Mouse (Mus musculus) midbrain, embryonic 12.5 days (tissue): ENCODE data around the gene Safb. TPM values are rescaled to one million over a fixed set of nuclear protein-coding genes. Genes with fewer than 3 reads are reported as not detected.
"Not testable (repeated sequence)": the region's sequence is repeated elsewhere in the genome, so short reads cannot be mapped to it uniquely, and the experiment has no call there.

Experiments used
- ATAC-seq: fragments of 200-750 bp; cut with Nextera tagmentation; 2 replicates; pipeline ENCODE4 v1.8.0; 2017; ENCODE audit warnings: low read depth, moderate TSS enrichment, moderate library complexity; ENCODE audit not compliant: low FRiP score
- H3K27ac ChIP-seq: fragments of 300-500 bp; sonication (generic); replicated peaks from 2 replicates; pipeline ENCODE4 v1.5.1; 2016; ENCODE audit warnings: mild to moderate bottlenecking
- H3K27me3 ChIP-seq: fragments of 300-500 bp; sonication (generic); 2 replicates; pipeline ENCODE4 v1.6.1; 2016; ENCODE audit warnings: mild to moderate bottlenecking
- H3K36me3 ChIP-seq: fragments of 300-500 bp; sonication (generic); 2 replicates; pipeline ENCODE4 v1.6.1; 2016
- H3K4me1 ChIP-seq: fragments of 300-500 bp; sonication (generic); 2 replicates; pipeline ENCODE4 v1.6.1; 2016
- H3K4me2 ChIP-seq: fragments of 300-500 bp; sonication (generic); replicated peaks from 2 replicates; pipeline ENCODE4 v1.6.1; 2016; ENCODE audit warnings: mild to moderate bottlenecking, moderate library complexity
- H3K4me3 ChIP-seq: fragments of 300-500 bp; sonication (generic); 2 replicates; pipeline ENCODE4 v1.5.1; 2016; ENCODE audit warnings: mild to moderate bottlenecking
- H3K9ac ChIP-seq: fragments of 300-500 bp; sonication (generic); replicated peaks from 2 replicates; pipeline ENCODE4 v1.6.1; 2016; ENCODE audit warnings: mild to moderate bottlenecking, moderate library complexity
- H3K9me3 ChIP-seq: fragments of 300-500 bp; sonication (generic); 2 replicates; pipeline ENCODE4 v1.6.1; 2016; ENCODE audit warnings: mild to moderate bottlenecking
- WGBS: fragments of 180-500 bp; shearing (Covaris S2); methylation state at CpG from one replicate; pipeline ENCODE4 v1.1.7; 2016; 5-methylcytosine and 5-hydroxymethylcytosine counted together
- polyA plus RNA-seq: library from polyadenylated mRNA; unstranded; fragments of >200 nt; fragmentation: Nextera tagmentation; extraction: Ambion mirVana; gene quantifications from 2 replicates; pipeline ENCODE4 v1.2.1, GENCODE M21; 2016

Gene Safb
- polyA plus RNA-seq, 1 experiment from 2014 or later: 168 TPM

GRCm38 (mm10) chr17:56603186-56604069, 18.8 kb downstream of the Safb start:
- H3K4me1 ChIP-seq: peaks cover 4% of the 10 kb centered on the region
- no peaks in the 10 kb centered on the region for H3K27me3 ChIP-seq
- no peak overlapping the region for H3K4me2 ChIP-seq
- no peak overlapping the region for H3K4me3 ChIP-seq
- H3K36me3 ChIP-seq: peaks cover 87% of the 10 kb centered on the region
- H3K27ac ChIP-seq: no peak overlapping the region
- WGBS: 95% methylated on average over 28 of the region's 28 CpGs
- ATAC-seq: no peak
- no peak overlapping the region for H3K9ac ChIP-seq
- H3K9me3 ChIP-seq: no peaks in the 10 kb centered on the region

- no peak overlapping the region for H3K4me3 ChIP-seq
- no peak overlapping the region for H3K9ac ChIP-seq
- 94% methylated on average over 9 of the region's 9 CpGs for WGBS
- H3K36me3 ChIP-seq: peaks cover 87% of the 10 kb centered on the region
- peaks cover 10% of the 10 kb centered on the region for H3K4me1 ChIP-seq
- H3K9me3 ChIP-seq: no peaks in the 10 kb centered on the region
- no peak for ATAC-seq
- H3K27ac ChIP-seq: no peak overlapping the region
- H3K27me3 ChIP-seq: no peaks in the 10 kb centered on the region
- no peak overlapping the region for H3K4me2 ChIP-seq
Measured at GRCm38 (mm10) chr17:56604070-56604380, 19.4 kb downstream of the Safb start.

GRCm38 (mm10) chr17:56604422-56604821, 19.8 kb downstream of the Safb start:
- Histone ChIP-seq H3K4me1 (peaks cover 13% of the 10 kb centered on the region), H3K9ac (no peak overlapping the region), H3K27ac (no peak overlapping the region), H3K9me3 (no peaks in the 10 kb centered on the region), H3K27me3 (no peaks in the 10 kb centered on the region), H3K36me3 (peaks cover 83% of the 10 kb centered on the region), H3K4me3 (no peak overlapping the region), H3K4me2 (no peak overlapping the region)
- ATAC-seq: no peak
- 94% methylated on average over 3 of the region's 3 CpGs for WGBS

GRCm38 (mm10) chr17:56605431-56605830, 20.8 kb downstream of the Safb start:
- Histone ChIP-seq H3K4me3 (no peak overlapping the region), H3K9me3 (no peaks in the 10 kb centered on the region), H3K4me1 (peaks cover 18% of the 10 kb centered on the region), H3K27ac (no peak overlapping the region), H3K36me3 (peaks cover 73% of the 10 kb centered on the region), H3K27me3 (no peaks in the 10 kb centered on the region), H3K9ac (no peak overlapping the region), H3K4me2 (no peak overlapping the region)
- no peak for ATAC-seq
- whole genome bisulfite sequencing: 91% methylated on average over 9 of the region's 9 CpGs

GRCm38 (mm10) chr17:56607521-56608062, 23.0 kb downstream of the Safb start:
- H3K4me3 ChIP-seq: no peak overlapping the region
- no peak overlapping the region for H3K9ac ChIP-seq
- peaks cover 51% of the 10 kb centered on the region for H3K36me3 ChIP-seq
- peaks cover 24% of the 10 kb centered on the region for H3K4me1 ChIP-seq
- no peaks in the 10 kb centered on the region for H3K27me3 ChIP-seq
- no peak overlapping the region for H3K27ac ChIP-seq
- no peaks in the 10 kb centered on the region for H3K9me3 ChIP-seq
- no peak overlapping the region for H3K4me2 ChIP-seq
- ATAC-seq: no peak
- WGBS: 68% methylated on average over 3 of the region's 3 CpGs

- Histone ChIP-seq H3K4me3 (peak overlapping the region; percentile 59), H3K36me3 (peaks cover 40% of the 10 kb centered on the region), H3K27ac (0 out of 2 replicates have a peak overlapping the region, but pooled peaks have one; percentile 77), H3K4me2 (peak overlapping the region; percentile 84), H3K27me3 (no peaks in the 10 kb centered on the region), H3K4me1 (peaks cover 24% of the 10 kb centered on the region), H3K9me3 (no peaks in the 10 kb centered on the region), H3K9ac (peak overlapping the region; percentile 76)
- WGBS: 57% methylated on average over 5 of the region's 5 CpGs
- no peak for ATAC-seq
Measured at GRCm38 (mm10) chr17:56608699-56609098, 24.1 kb downstream of the Safb start.

GRCm38 (mm10) chr17:56609452-56610171, 25.0 kb downstream of the Safb start, which contains the start of gene 2410015M20Rik:
Gene 2410015M20Rik (minus strand): TSS chr17:56609771.
- peak; percentile 86 for ATAC-seq
- peaks cover 30% of the 10 kb centered on the region for H3K4me1 ChIP-seq
- peak within 1 kb of the TSS; percentile 84 for H3K4me2 ChIP-seq
- peak within 1 kb of the TSS; percentile 77 for H3K27ac ChIP-seq
- H3K36me3 ChIP-seq: peaks cover 36% of the 10 kb centered on the region
- H3K9ac ChIP-seq: peak within 1 kb of the TSS; percentile 76
- WGBS: under 1% methylated on average over 44 of the region's 44 CpGs
- no peaks in the 10 kb centered on the region for H3K9me3 ChIP-seq
- no peaks in the 10 kb centered on the region for H3K27me3 ChIP-seq
- peak within 1 kb of the TSS; percentile 59 for H3K4me3 ChIP-seq

GRCm38 (mm10) chr17:56611323-56611722, 26.7 kb downstream of the Safb start:
- no peak overlapping the region for H3K27ac ChIP-seq
- no peak overlapping the region for H3K4me2 ChIP-seq
- peaks cover 36% of the 10 kb centered on the region for H3K36me3 ChIP-seq
- no peak for ATAC-seq
- H3K4me1 ChIP-seq: peaks cover 36% of the 10 kb centered on the region
- 75% methylated on average over 2 of the region's 2 CpGs for WGBS
- no peak overlapping the region for H3K9ac ChIP-seq
- H3K4me3 ChIP-seq: no peak overlapping the region
- H3K9me3 ChIP-seq: no peaks in the 10 kb centered on the region
- no peaks in the 10 kb centered on the region for H3K27me3 ChIP-seq

- Histone ChIP-seq H3K36me3 (peaks cover 36% of the 10 kb centered on the region), H3K9me3 (no peaks in the 10 kb centered on the region), H3K4me2 (0 out of 2 replicates have a peak overlapping the region, but pooled peaks have one; percentile 11), H3K4me1 (peaks cover 36% of the 10 kb centered on the region), H3K9ac (no peak overlapping the region), H3K4me3 (no peak overlapping the region), H3K27ac (no peak overlapping the region), H3K27me3 (no peaks in the 10 kb centered on the region)
- ATAC-seq: no peak
- WGBS: 13% methylated on average over 14 of the region's 14 CpGs
Measured at GRCm38 (mm10) chr17:56611861-56612564, 27.4 kb downstream of the Safb start.

- H3K4me3 ChIP-seq, H3K9ac ChIP-seq, H3K9me3 ChIP-seq, ATAC-seq, H3K27me3 ChIP-seq, H3K4me2 ChIP-seq, H3K27ac ChIP-seq: not testable (repeated sequence)
- peaks cover 36% of the 10 kb centered on the region for H3K36me3 ChIP-seq
- WGBS: 75% methylated on average over 10 of the region's 10 CpGs
- H3K4me1 ChIP-seq: peaks cover 36% of the 10 kb centered on the region
Measured at GRCm38 (mm10) chr17:56612565-56612939, 27.9 kb downstream of the Safb start.

- peaks cover 33% of the 10 kb centered on the region for H3K4me1 ChIP-seq
- no peaks in the 10 kb centered on the region for H3K9me3 ChIP-seq
- H3K4me3 ChIP-seq: peak within 1 kb of the TSS; percentile 77
- ATAC-seq: peak; percentile 55
- peak within 1 kb of the TSS; percentile 82 for H3K9ac ChIP-seq
- no peaks in the 10 kb centered on the region for H3K27me3 ChIP-seq
- H3K27ac ChIP-seq: peak within 1 kb of the TSS; percentile 88
- H3K36me3 ChIP-seq: peaks cover 42% of the 10 kb centered on the region
- H3K4me2 ChIP-seq: peak within 1 kb of the TSS; percentile 84
- WGBS: under 1% methylated on average over 52 of the region's 52 CpGs
Measured at GRCm38 (mm10) chr17:56613236-56613844, 28.7 kb downstream of the Safb start, which contains the start of gene Rpl36. Gene Rpl36 (plus strand): TSS chr17:56613416.
